Comparison of ENCODE assay signal across 10 mouse cellular contexts in the genomic region with DNA sequence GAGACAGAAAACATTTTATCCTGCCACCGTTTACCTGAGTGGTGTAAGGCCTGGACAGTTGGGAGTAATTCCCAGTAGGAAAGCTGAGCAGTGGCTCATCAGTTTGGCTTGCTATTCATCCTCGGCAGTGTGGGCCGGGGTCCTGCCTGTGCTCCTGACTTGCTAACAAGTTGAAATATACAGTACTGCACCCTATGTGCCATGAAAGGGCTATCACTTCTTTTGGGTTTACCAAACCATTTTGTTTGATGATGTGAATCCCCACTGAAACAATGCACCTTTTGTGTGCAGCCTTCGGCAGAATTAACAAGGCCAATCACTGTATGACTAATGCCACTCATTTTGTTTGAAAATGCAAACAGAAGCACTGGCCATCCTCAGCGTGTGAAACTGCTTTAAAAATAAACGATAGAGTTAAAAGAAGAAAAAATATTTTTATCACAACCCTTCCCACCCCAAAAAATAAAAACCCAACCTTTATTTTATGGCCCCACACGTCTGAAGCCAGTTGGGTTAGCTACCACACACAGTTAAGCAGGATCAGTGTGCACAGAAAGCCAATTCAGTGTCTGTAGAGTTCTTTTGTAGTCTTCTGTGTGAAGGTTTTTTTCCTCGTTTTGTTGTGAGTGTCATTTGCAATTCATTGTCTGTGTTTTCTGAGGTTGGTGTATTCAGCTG.
A peak's percentile ranks its signal among the peaks of the same experiment; 100 is the strongest.
DNase-seq lines count a peak whose midpoint lies in the region; ATAC-seq and TF ChIP-seq lines count a peak whose summit lies in the region.
"Had no signal": no experiment of that assay in that cellular context is flagged by ENCODE, and none has a peak within 500 bp of the region (broad histone marks: within the 10 kb centered on the region; RNA-seq: fewer than 3 reads in every experiment).

No protein-coding gene starts in this region.

- no peak overlapping the region for H3K9ac ChIP-seq in intestine, embryonic 14.5 days (ENCODE audit: low read length)
- H3K9ac ChIP-seq in intestine, embryonic 16.5 days (ENCODE audit: low read depth, low read length): no peak overlapping the region
- H3K9ac ChIP-seq in forebrain, postnatal 0 days: no peak overlapping the region
- no peak overlapping the region for H3K9ac ChIP-seq in midbrain, embryonic 14.5 days (replicated peaks; ENCODE audit: low read length)
- H3K9ac ChIP-seq: embryonic facial prominence, embryonic 12.5 days had no signal

- 0 out of 2 replicates have a peak, but pooled peaks cover 8% of the 10 kb centered on the region for H3K36me3 ChIP-seq in intestine, embryonic 14.5 days (ENCODE audit: control insufficient read depth, insufficient read depth, low read length)
- H3K36me3 ChIP-seq in intestine, embryonic 16.5 days (ENCODE audit: control insufficient read depth, insufficient read depth, low read length): 0 out of 2 replicates have a peak, but pooled peaks cover 2% of the 10 kb centered on the region
- H3K36me3 ChIP-seq in forebrain, postnatal 0 days (ENCODE audit: insufficient read depth): peaks cover 7% of the 10 kb centered on the region
- H3K36me3 ChIP-seq in midbrain, embryonic 14.5 days (ENCODE audit: control insufficient read depth, insufficient read depth, low read length): peaks cover 6% of the 10 kb centered on the region

- no peak overlapping the region for H3K4me2 ChIP-seq in intestine, embryonic 14.5 days (ENCODE audit: low read length)
- no peak overlapping the region for H3K4me2 ChIP-seq in intestine, embryonic 16.5 days (ENCODE audit: low read depth, low read length)
- H3K4me2 ChIP-seq in forebrain, postnatal 0 days (ENCODE audit: low read depth): no peak overlapping the region
- H3K4me2 ChIP-seq in midbrain, embryonic 14.5 days (ENCODE audit: low read length): 0 out of 2 replicates have a peak overlapping the region, but pooled peaks have one; percentile 15
- H3K4me2 ChIP-seq: embryonic facial prominence, embryonic 12.5 days had no signal

- H3K27me3 ChIP-seq in intestine, embryonic 14.5 days (replicated peaks; ENCODE audit: control insufficient read depth, insufficient read depth, low read length): no peaks in the 10 kb centered on the region
- no peaks in the 10 kb centered on the region for H3K27me3 ChIP-seq in intestine, embryonic 16.5 days (replicated peaks; ENCODE audit: control insufficient read depth, insufficient read depth, low read length)
- H3K27me3 ChIP-seq in forebrain, postnatal 0 days (ENCODE audit: insufficient read depth, low read length): no peaks in the 10 kb centered on the region
- peaks cover 8% of the 10 kb centered on the region; the same call in 1 of the 2 replicates for H3K27me3 ChIP-seq in midbrain, embryonic 14.5 days (ENCODE audit: control insufficient read depth, insufficient read depth, low read length)
- H3K27me3 ChIP-seq: embryonic facial prominence, embryonic 12.5 days had no signal

- H3K9me3 ChIP-seq in intestine, embryonic 14.5 days (ENCODE audit: control insufficient read depth, low read length): no peaks in the 10 kb centered on the region
- no peaks in the 10 kb centered on the region for H3K9me3 ChIP-seq in intestine, embryonic 16.5 days (ENCODE audit: control insufficient read depth, low read length)
- no peaks in the 10 kb centered on the region for H3K9me3 ChIP-seq in forebrain, postnatal 0 days (ENCODE audit: low read length)
- no peaks in the 10 kb centered on the region for H3K9me3 ChIP-seq in midbrain, embryonic 14.5 days (ENCODE audit: control insufficient read depth, low read length)
- H3K9me3 ChIP-seq: embryonic facial prominence, embryonic 12.5 days had no signal

- H3K4me3 ChIP-seq in intestine, embryonic 14.5 days (ENCODE audit: low read depth, low read length): no peak overlapping the region
- no peak overlapping the region for H3K4me3 ChIP-seq in intestine, embryonic 16.5 days (ENCODE audit: low read length)
- H3K4me3 ChIP-seq in brown adipose tissue, adult 24 weeks (ENCODE audit: insufficient read depth, low read depth, low read length): no peak overlapping the region
- no peak overlapping the region for H3K4me3 ChIP-seq in forebrain, postnatal 0 days (ENCODE audit: low read depth, low read length)
- H3K4me3 ChIP-seq in midbrain, embryonic 14.5 days (replicated peaks; ENCODE audit: low read depth, low read length): no peak overlapping the region
- H3K4me3 ChIP-seq: embryonic facial prominence, embryonic 12.5 days had no signal

- no peak for DNase-seq in intestine, embryonic 14.5 days (ENCODE audit: low spot score)
- DNase-seq in forebrain, postnatal 0 days: no peak
- DNase-seq in midbrain, embryonic 14.5 days: peak; percentile 45
- no peak for DNase-seq in right cerebral cortex, postnatal 25 days
- DNase-seq in layer of hippocampus, adult 11-12 months (ENCODE audit: low spot score): no peak
- DNase-seq: left cerebral cortex, postnatal 4 days; thymus, adult 2 months had no signal

- no peaks in the 10 kb centered on the region; the same call in 1 of the 2 replicates for H3K4me1 ChIP-seq in intestine, embryonic 14.5 days (replicated peaks; ENCODE audit: control insufficient read depth, insufficient read depth, low read length)
- H3K4me1 ChIP-seq in intestine, embryonic 16.5 days (ENCODE audit: control insufficient read depth, insufficient read depth, low read length): no peaks in the 10 kb centered on the region
- H3K4me1 ChIP-seq in brown adipose tissue, adult 24 weeks (ENCODE audit: control insufficient read depth, insufficient read depth, insufficient read length, low read length): peaks cover 6% of the 10 kb centered on the region; the same call in 1 of the 2 replicates
- H3K4me1 ChIP-seq in forebrain, postnatal 0 days (ENCODE audit: insufficient read depth): no peaks in the 10 kb centered on the region
- H3K4me1 ChIP-seq in midbrain, embryonic 14.5 days (ENCODE audit: control insufficient read depth, insufficient read depth, low read length): peaks cover 23% of the 10 kb centered on the region
- H3K4me1 ChIP-seq: embryonic facial prominence, embryonic 12.5 days had no signal

- WGBS in intestine, embryonic 14.5 days: 57% methylated on average over 8 of the region's 8 CpGs
- 44% methylated on average over 8 of the region's 8 CpGs for WGBS in intestine, embryonic 16.5 days
- 14% methylated on average over 8 of the region's 8 CpGs for WGBS in forebrain, postnatal 0 days
- WGBS in midbrain, embryonic 14.5 days: 6% methylated on average over 8 of the region's 8 CpGs

- H3K27ac ChIP-seq in intestine, embryonic 14.5 days (ENCODE audit: low read depth): 0 out of 2 replicates have a peak overlapping the region, but pooled peaks have one; percentile 1
- H3K27ac ChIP-seq in intestine, embryonic 16.5 days (ENCODE audit: low read length): no peak overlapping the region
- peak overlapping the region; percentile 38 for H3K27ac ChIP-seq in brown adipose tissue, adult 24 weeks (replicated peaks; ENCODE audit: low read depth, low read length)
- H3K27ac ChIP-seq in forebrain, postnatal 0 days (ENCODE audit: low read depth, low read length): no peak overlapping the region
- H3K27ac ChIP-seq in midbrain, embryonic 14.5 days (replicated peaks; ENCODE audit: low read depth, low read length): peak overlapping the region; percentile 58
- H3K27ac ChIP-seq: embryonic facial prominence, embryonic 12.5 days had no signal

- no peak for TF ChIP-seq CTCF in forebrain, postnatal 0 days (IDR thresholded peaks at IDR 0.05; ENCODE audit: low read depth)

- ATAC-seq in intestine, embryonic 14.5 days (replicated peaks; ENCODE audit: low FRiP score, low TSS enrichment, low read depth): no peak
- no peak for ATAC-seq in intestine, embryonic 16.5 days
- peak; percentile 25; the same call in 1 of the 2 replicates for ATAC-seq in forebrain, postnatal 0 days
- no peak for ATAC-seq in midbrain, embryonic 14.5 days (ENCODE audit: low FRiP score, low TSS enrichment)

Comparison
In these comparisons a context has a peak if more than half of its experiments do, and no peak if none do; other contexts are left out.
1. H3K27ac ChIP-seq: peak in intestine, embryonic 14.5 days (single experiment), brown adipose tissue, adult 24 weeks (single experiment) and midbrain, embryonic 14.5 days (single experiment); none in intestine, embryonic 16.5 days (single experiment) and forebrain, postnatal 0 days (single experiment).